Mouse (Mus musculus): ENCODE data around the gene Il17re. TPM values are rescaled to one million over a fixed set of nuclear protein-coding genes. Genes with fewer than 3 reads are reported as not detected.
A peak's percentile ranks its signal among the peaks of the same experiment; 100 is the strongest.

The Il17re gene
- polyA plus RNA-seq (2015; fragmentation: Nextera tagmentation; extraction: Ambion mirVana), result 0.09 and 0.33 TPM in 2 replicates

GRCm38 (mm10) chr6:113457952-113458534 lies at the start of gene Il17re:
Gene Il17re (plus strand): TSS chr6:113458484.
- Histone ChIP-seq H3K27me3 (peaks cover 6% of the 10 kb centered on the region; the same call in 1 of the 2 replicates), H3K9me3 (replicated peaks) (no peaks in the 10 kb centered on the region), H3K4me3 (replicated peaks) (no peak within 1 kb of the TSS), H3K9ac (no peak within 1 kb of the TSS), H3K4me1 (replicated peaks) (no peaks in the 10 kb centered on the region), H3K36me3 (replicated peaks) (no peaks in the 10 kb centered on the region), H3K27ac (replicated peaks) (no peak within 1 kb of the TSS), H3K4me2 (no peak within 1 kb of the TSS)
- ATAC-seq (ENCODE audit: insufficient read depth), result no peak
- 14% methylated on average over 10 of the region's 10 CpGs for WGBS (ENCODE audit: insufficient replicate concordance)

- no peak for ATAC-seq (ENCODE audit: insufficient read depth)
- no peak overlapping the region for H3K27ac ChIP-seq (replicated peaks)
- no peak overlapping the region for H3K4me3 ChIP-seq (replicated peaks)
- H3K4me1 ChIP-seq (replicated peaks), result 0 out of 2 replicates have a peak, but pooled peaks cover 1% of the 10 kb centered on the region
- H3K27me3 ChIP-seq, result no peaks in the 10 kb centered on the region
- H3K4me2 ChIP-seq, result no peak overlapping the region
- no peaks in the 10 kb centered on the region for H3K36me3 ChIP-seq (replicated peaks)
- no peaks in the 10 kb centered on the region for H3K9me3 ChIP-seq (replicated peaks)
- 64% methylated on average over 1 of the region's 1 CpGs for WGBS (ENCODE audit: insufficient replicate concordance)
- no peak overlapping the region for H3K9ac ChIP-seq
Observed at GRCm38 (mm10) chr6:113410001-113410400, 48.3 kb upstream of the Il17re start.

- 77% methylated on average over 5 of the region's 5 CpGs for whole genome bisulfite sequencing (ENCODE audit: insufficient replicate concordance)
- no peak for ATAC-seq (ENCODE audit: insufficient read depth)
- Histone ChIP-seq H3K9ac (no peak overlapping the region), H3K4me1 (replicated peaks) (peaks cover 27% of the 10 kb centered on the region), H3K36me3 (replicated peaks) (0 out of 2 replicates have a peak, but pooled peaks cover 6% of the 10 kb centered on the region), H3K4me2 (no peak overlapping the region), H3K27me3 (no peaks in the 10 kb centered on the region), H3K9me3 (replicated peaks) (no peaks in the 10 kb centered on the region), H3K27ac (replicated peaks) (no peak overlapping the region), H3K4me3 (replicated peaks) (no peak overlapping the region)
Observed at GRCm38 (mm10) chr6:113416416-113416815, 41.9 kb upstream of the Il17re start.

DNA sequence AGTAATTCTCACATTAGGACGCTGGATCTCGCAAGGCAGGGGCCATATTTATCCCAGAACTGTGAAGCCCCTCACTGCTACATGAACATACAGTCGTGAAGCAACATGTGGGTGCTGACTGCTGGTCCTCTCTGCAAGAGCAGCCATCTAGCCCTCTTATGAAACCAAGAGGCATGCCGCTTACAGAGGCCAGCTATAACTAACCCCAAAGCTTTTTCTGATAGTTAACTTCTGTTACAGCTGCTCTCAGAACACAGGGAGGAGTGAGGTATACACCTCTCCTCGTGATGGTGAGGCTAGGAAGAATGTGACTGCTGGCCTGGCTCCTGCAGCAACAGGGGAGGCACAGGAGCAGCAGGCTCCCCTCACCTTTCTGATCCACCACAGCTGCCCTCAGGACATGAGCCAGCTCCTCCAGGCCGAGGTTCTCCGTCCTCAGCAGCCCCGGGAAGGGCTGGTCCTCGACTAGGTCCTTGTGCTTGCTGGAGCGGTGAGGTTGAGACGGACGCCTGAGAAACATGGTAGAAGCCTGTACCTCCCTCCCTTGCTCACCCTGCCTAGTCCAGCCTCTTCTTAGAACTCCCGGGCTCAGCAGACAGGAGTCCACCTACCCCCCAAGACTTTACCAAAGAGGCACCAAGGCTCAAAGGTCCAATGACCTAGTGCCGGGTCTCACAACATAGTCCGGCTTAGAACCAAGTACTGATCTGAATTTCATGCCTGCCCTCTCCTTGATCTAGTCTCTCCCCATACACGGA lies 39.7 kb upstream of the Il17re start:
- H3K4me1 ChIP-seq (replicated peaks), result peaks cover 27% of the 10 kb centered on the region
- H3K9ac ChIP-seq, result peak overlapping the region; percentile 74
- 10% methylated on average over 16 of the region's 16 CpGs for WGBS (ENCODE audit: insufficient replicate concordance)
- H3K4me2 ChIP-seq, result peak overlapping the region; percentile 88
- ATAC-seq (ENCODE audit: insufficient read depth), result peak; percentile 64
- H3K9me3 ChIP-seq (replicated peaks), result no peaks in the 10 kb centered on the region
- peak overlapping the region; percentile 72 for H3K4me3 ChIP-seq (replicated peaks)
- peak overlapping the region; percentile 58 for H3K27ac ChIP-seq (replicated peaks)
- no peaks in the 10 kb centered on the region for H3K27me3 ChIP-seq
- H3K36me3 ChIP-seq (replicated peaks), result 0 out of 2 replicates have a peak, but pooled peaks cover 6% of the 10 kb centered on the region

- under 1% methylated on average over 25 of the region's 25 CpGs for WGBS (ENCODE audit: insufficient replicate concordance)
Observed at GRCm38 (mm10) chr6:113419199-113419587, 39.1 kb upstream of the Il17re start, which contains the start of gene Rpusd3. Gene Rpusd3 (minus strand): TSS chr6:113419340.

DNA sequence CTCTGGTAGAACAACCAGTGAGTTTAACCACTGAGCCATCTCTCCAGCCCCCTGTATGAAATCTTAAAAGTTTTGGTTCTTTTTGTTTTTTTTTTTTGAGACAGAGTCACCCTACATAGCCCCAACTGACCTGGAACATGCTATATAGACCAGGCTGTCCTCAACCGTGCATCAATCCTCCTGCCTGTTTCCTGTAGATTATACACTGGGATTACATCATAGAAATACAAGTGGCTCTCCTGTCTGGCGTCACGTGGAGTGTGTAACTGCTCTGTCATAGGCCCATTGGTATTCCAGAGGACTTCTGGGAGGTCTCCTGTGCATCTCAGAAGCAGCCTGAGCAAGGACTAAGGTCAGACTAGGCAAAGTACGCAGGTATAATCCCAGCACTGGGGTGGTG lies 35.3 kb upstream of the Il17re start:
- WGBS (ENCODE audit: insufficient replicate concordance), result 28% methylated on average over 4 of the region's 4 CpGs

More at GRCm38 (mm10) chr6:113419199-113419587, 39.1 kb upstream of the Il17re start, which contains the start of gene Rpusd3:
- Histone ChIP-seq H3K4me1 (replicated peaks) (peaks cover 27% of the 10 kb centered on the region), H3K9me3 (replicated peaks) (no peaks in the 10 kb centered on the region), H3K9ac (peak within 1 kb of the TSS; percentile 74), H3K36me3 (replicated peaks) (0 out of 2 replicates have a peak, but pooled peaks cover 6% of the 10 kb centered on the region), H3K4me2 (peak within 1 kb of the TSS; percentile 88), H3K27me3 (no peaks in the 10 kb centered on the region), H3K4me3 (replicated peaks) (peak within 1 kb of the TSS; percentile 72), H3K27ac (replicated peaks) (peak within 1 kb of the TSS; percentile 58)
- peak; percentile 97 for ATAC-seq (ENCODE audit: insufficient read depth)

GRCm38 (mm10) chr6:113424187-113424586 lies 34.1 kb upstream of the Il17re start:
- WGBS (ENCODE audit: insufficient replicate concordance), result 63% methylated on average over 7 of the region's 7 CpGs
- H3K9me3 ChIP-seq (replicated peaks), result no peaks in the 10 kb centered on the region
- no peaks in the 10 kb centered on the region for H3K36me3 ChIP-seq (replicated peaks)
- H3K4me2 ChIP-seq, result no peak overlapping the region
- H3K4me3 ChIP-seq (replicated peaks), result no peak overlapping the region
- no peak overlapping the region for H3K27ac ChIP-seq (replicated peaks)
- H3K27me3 ChIP-seq, result no peaks in the 10 kb centered on the region
- H3K4me1 ChIP-seq (replicated peaks), result peaks cover 8% of the 10 kb centered on the region
- H3K9ac ChIP-seq, result no peak overlapping the region
- no peak for ATAC-seq (ENCODE audit: insufficient read depth)

More for the DNA sequence above, 35.3 kb upstream of the Il17re start:
- Histone ChIP-seq H3K4me2 (no peak overlapping the region), H3K27me3 (no peaks in the 10 kb centered on the region), H3K4me1 (replicated peaks) (peaks cover 17% of the 10 kb centered on the region), H3K36me3 (replicated peaks) (no peaks in the 10 kb centered on the region), H3K27ac (replicated peaks) (no peak overlapping the region), H3K9me3 (replicated peaks) (no peaks in the 10 kb centered on the region), H3K4me3 (replicated peaks) (no peak overlapping the region), H3K9ac (no peak overlapping the region)
- ATAC-seq (ENCODE audit: insufficient read depth), result no peak

- H3K27ac ChIP-seq (replicated peaks), result no peak overlapping the region
- no peak overlapping the region for H3K4me3 ChIP-seq (replicated peaks)
- ATAC-seq (ENCODE audit: insufficient read depth), result no peak
- H3K9me3 ChIP-seq (replicated peaks), result no peaks in the 10 kb centered on the region
- WGBS (ENCODE audit: insufficient replicate concordance), result 83% methylated on average over 4 of the region's 4 CpGs
- H3K4me2 ChIP-seq, result no peak overlapping the region
- no peak overlapping the region for H3K9ac ChIP-seq
- no peaks in the 10 kb centered on the region for H3K27me3 ChIP-seq
- no peaks in the 10 kb centered on the region for H3K36me3 ChIP-seq (replicated peaks)
- H3K4me1 ChIP-seq (replicated peaks), result 0 out of 2 replicates have a peak, but pooled peaks cover 2% of the 10 kb centered on the region
Observed at GRCm38 (mm10) chr6:113426696-113427095, 31.6 kb upstream of the Il17re start.

DNA sequence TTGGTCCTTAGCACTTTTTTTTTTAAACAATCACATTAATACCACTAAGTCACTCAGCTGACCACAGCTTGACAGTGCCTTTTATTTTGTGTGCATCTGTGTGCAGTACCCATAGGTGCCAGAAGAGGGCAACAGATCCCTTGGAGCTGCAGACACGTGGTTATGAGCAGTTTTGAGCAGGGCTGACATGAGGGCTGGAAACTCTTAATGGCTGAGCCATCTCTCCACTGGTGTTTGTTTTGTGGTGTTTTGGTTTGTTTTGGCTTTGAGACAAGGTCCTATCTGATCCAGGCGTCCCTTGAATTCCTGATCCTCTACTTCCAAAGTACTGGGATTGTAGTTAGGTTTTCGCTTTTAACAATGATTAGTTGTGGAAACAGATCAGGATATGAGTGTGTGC lies 30.9 kb upstream of the Il17re start:
- no peaks in the 10 kb centered on the region for H3K27me3 ChIP-seq
- H3K9ac ChIP-seq, result no peak overlapping the region
- H3K27ac ChIP-seq (replicated peaks), result no peak overlapping the region
- WGBS (ENCODE audit: insufficient replicate concordance), result 48% methylated on average over 3 of the region's 3 CpGs
- H3K9me3 ChIP-seq (replicated peaks), result no peaks in the 10 kb centered on the region
- no peak for ATAC-seq (ENCODE audit: insufficient read depth)
- no peak overlapping the region for H3K4me2 ChIP-seq
- no peaks in the 10 kb centered on the region for H3K36me3 ChIP-seq (replicated peaks)
- H3K4me3 ChIP-seq (replicated peaks), result no peak overlapping the region
- 0 out of 2 replicates have a peak, but pooled peaks cover 2% of the 10 kb centered on the region for H3K4me1 ChIP-seq (replicated peaks)

GRCm38 (mm10) chr6:113428006-113428405 lies 30.3 kb upstream of the Il17re start:
- Histone ChIP-seq H3K27me3 (no peaks in the 10 kb centered on the region), H3K4me3 (replicated peaks) (no peak overlapping the region), H3K9ac (no peak overlapping the region), H3K9me3 (replicated peaks) (no peaks in the 10 kb centered on the region), H3K27ac (replicated peaks) (no peak overlapping the region), H3K4me2 (peak overlapping the region; percentile 23; the same call in 1 of the 2 replicates), H3K36me3 (replicated peaks) (no peaks in the 10 kb centered on the region), H3K4me1 (replicated peaks) (0 out of 2 replicates have a peak, but pooled peaks cover 2% of the 10 kb centered on the region)
- ATAC-seq (ENCODE audit: insufficient read depth), result peak; percentile 46
- WGBS (ENCODE audit: insufficient replicate concordance), result 69% methylated on average over 16 of the region's 16 CpGs

GRCm38 (mm10) chr6:113429965-113430364 lies 28.3 kb upstream of the Il17re start:
- Histone ChIP-seq H3K27me3 (no peaks in the 10 kb centered on the region), H3K4me3 (replicated peaks) (no peak overlapping the region), H3K4me1 (replicated peaks) (0 out of 2 replicates have a peak, but pooled peaks cover 2% of the 10 kb centered on the region), H3K36me3 (replicated peaks) (no peaks in the 10 kb centered on the region), H3K9me3 (replicated peaks) (no peaks in the 10 kb centered on the region), H3K4me2 (no peak overlapping the region), H3K9ac (no peak overlapping the region), H3K27ac (replicated peaks) (no peak overlapping the region)
- 42% methylated on average over 3 of the region's 3 CpGs for WGBS (ENCODE audit: insufficient replicate concordance)
- ATAC-seq (ENCODE audit: insufficient read depth), result no peak
